Mouse (Mus musculus) stomach, postnatal 0 days (tissue): ENCODE results near the gene Phf12.

ENCODE experiments used
- CTCF ChIP-seq: IDR thresholded peaks from 2 replicates; pipeline ENCODE4 v1.5.1; 2016; ENCODE audit warnings: antibody characterized with exemption, low read depth, mild to moderate bottlenecking, moderate library complexity
- EP300 ChIP-seq: optimal IDR thresholded peaks from 2 replicates; pipeline ENCODE3; 2016; ENCODE audit warnings: antibody characterized with exemption

GRCm38 (mm10) chr11:78066641-78067040, 84.1 kb downstream of the Phf12 start:
- TF ChIP-seq CTCF (no peak), EP300 (no peak)
